Mouse (Mus musculus): ENCODE data around the gene Eif3g. TPM values are rescaled to one million over a fixed set of nuclear protein-coding genes. Genes with fewer than 3 reads are reported as not detected.

Eif3g gene
- 290 TPM for polyA plus RNA-seq (2017; shearing (Covaris generic))

DNA sequence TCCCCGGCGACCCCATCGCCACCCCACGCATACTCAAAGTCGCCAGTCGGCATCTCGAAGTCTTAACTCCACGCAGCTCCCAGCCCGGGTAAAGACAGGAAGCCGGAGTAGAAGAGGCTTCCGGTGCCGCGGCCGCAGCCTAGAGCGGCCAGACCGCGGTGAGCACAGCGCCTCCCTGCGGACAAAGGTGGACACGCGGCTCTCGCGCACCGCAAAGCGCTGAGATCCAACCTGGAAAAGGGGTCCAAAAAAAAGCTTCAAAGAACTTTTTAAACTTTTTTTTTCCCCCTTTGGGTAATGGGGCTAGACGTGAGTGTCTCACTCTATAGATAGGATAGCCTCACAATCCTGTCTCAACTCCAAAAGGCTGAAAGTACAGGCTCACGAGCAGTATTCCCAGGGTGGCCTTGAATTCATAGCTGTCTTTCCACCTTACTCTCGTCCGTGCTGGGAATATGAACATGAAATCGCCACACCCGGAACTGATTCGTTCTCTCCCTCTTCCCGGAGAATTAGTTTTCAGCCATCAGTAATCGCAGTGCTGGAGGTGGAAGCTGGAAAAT is at the start of gene Eif3g:
Gene Eif3g (minus strand): TSS at position 113 of the 563 bp plus-strand sequence.

GRCm38 (mm10) chr9:20887704-20888385 is 10.6 kb downstream of the Eif3g start, which contains the start of gene Ppan:
Gene Ppan, plus strand, starts transcription at chr9:20888175.

DNA sequence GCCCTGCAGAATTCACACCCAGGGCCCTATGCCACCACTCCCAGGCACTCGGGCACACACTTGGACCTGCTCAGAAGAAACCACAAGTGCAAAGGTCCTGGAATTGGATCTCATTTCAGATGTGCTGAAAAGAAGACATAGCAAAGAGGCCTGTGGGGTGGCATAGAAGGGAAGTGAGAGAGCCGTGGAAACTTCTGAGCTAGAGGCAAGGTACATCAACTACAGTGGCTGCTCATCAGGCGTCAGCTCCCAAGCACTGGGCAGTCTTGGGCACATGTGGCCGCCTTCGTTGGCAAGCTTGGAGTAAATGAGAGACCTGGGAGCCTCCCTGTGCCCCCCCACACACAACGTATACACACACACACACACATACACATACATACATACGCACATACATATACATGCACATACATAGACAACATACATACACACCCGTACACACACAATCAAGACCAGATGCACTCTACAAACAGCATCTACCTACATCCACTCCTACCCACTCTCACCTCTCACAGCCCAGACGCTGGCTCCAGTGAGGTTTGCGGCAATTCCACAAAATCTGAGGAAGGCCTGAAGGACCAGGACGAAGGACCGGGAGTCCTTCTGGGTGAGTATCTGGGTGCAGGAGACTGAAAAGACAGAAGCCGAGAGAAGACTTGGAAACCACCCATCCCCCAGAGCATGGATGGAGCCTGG is 19.2 kb downstream of the Eif3g start, which contains the start of gene Angptl6:
Gene Angptl6 (minus strand): TSS at position 631 of the 696 bp plus-strand sequence.

DNA sequence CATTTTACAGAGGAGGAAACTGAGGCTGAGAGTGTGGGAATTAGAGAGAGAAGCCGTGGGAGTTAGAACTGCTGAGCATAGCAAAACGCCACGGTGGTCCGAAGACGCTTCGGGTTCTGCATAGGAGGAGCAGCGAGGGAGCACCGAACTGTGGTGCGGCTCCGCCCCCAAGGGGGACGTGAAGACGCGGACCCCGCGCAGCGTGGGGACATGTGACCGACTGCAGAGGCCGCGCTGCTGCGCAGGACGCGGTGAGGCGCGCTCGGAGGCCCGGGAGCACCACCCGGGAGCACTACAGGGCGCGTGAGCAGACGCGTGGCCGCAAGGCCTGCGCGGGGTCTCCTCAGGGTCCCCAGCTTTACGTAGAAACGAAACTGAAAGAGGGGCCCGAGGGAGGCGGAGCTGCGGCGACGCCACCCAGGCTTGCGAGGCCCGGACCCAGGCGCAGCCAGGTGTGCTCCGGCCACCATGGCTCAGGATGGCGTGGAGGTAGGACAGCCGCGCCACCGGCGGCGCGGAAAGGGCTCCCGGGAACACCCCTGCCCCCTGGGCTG is 29.9 kb downstream of the Eif3g start, which contains the start of gene A230050P20Rik:
Gene A230050P20Rik (plus strand): TSS at position 195 of the 554 bp plus-strand sequence.

Other genes with a start within 250 kb of the Eif3g start
- 25.0 TPM for gene Pin1, start 246.5 kb downstream of the Eif3g start, polyA plus RNA-seq (2017; shearing (Covaris generic))
- gene Olfm2, start 152.3 kb downstream of the Eif3g start, polyA plus RNA-seq (2017; shearing (Covaris generic)): 0.67 TPM
- gene Col5a3, start 83.6 kb downstream of the Eif3g start, polyA plus RNA-seq (2017; shearing (Covaris generic)): 0.05 TPM
- gene Rdh8, start 80.1 kb downstream of the Eif3g start, polyA plus RNA-seq (2017; shearing (Covaris generic)): not detected
- 68.7 TPM for gene A230050P20Rik, start 30.0 kb downstream of the Eif3g start, polyA plus RNA-seq (2017; shearing (Covaris generic))
- 4.1 TPM for gene Angptl6, start 18.9 kb downstream of the Eif3g start, polyA plus RNA-seq (2017; shearing (Covaris generic))
- 87.3 TPM for gene Ppan, start 10.4 kb downstream of the Eif3g start, polyA plus RNA-seq (2017; shearing (Covaris generic))
- gene Dnmt1, start 61.3 kb upstream of the Eif3g start, polyA plus RNA-seq (2017; shearing (Covaris generic)): 72.9 TPM
- gene S1pr2, start 78.2 kb upstream of the Eif3g start, polyA plus RNA-seq (2017; shearing (Covaris generic)): 14.9 TPM
- 112 TPM for gene Mrpl4, start 104.1 kb upstream of the Eif3g start, polyA plus RNA-seq (2017; shearing (Covaris generic))
- 66.0 TPM for gene Icam1, start 117.4 kb upstream of the Eif3g start, polyA plus RNA-seq (2017; shearing (Covaris generic))
- gene Icam4, start 130.8 kb upstream of the Eif3g start, polyA plus RNA-seq (2017; shearing (Covaris generic)): 1.2 TPM
- gene Icam5, start 133.4 kb upstream of the Eif3g start, polyA plus RNA-seq (2017; shearing (Covaris generic)): 0.83 TPM
- 0.20 TPM for gene Zglp1, start 168.5 kb upstream of the Eif3g start, polyA plus RNA-seq (2017; shearing (Covaris generic))
- 0.24 TPM for gene Gm49373, start 174.5 kb upstream of the Eif3g start, polyA plus RNA-seq (2017; shearing (Covaris generic))
- gene Fdx1l, start 175.0 kb upstream of the Eif3g start, polyA plus RNA-seq (2017; shearing (Covaris generic)): 37.0 TPM
- gene Gm38431, start 193.4 kb upstream of the Eif3g start, polyA plus RNA-seq (2017; shearing (Covaris generic)): 4.2 TPM
- 80.5 TPM for gene Raver1, start 193.4 kb upstream of the Eif3g start, polyA plus RNA-seq (2017; shearing (Covaris generic))
- 71.5 TPM for gene Tyk2, start 232.6 kb upstream of the Eif3g start, polyA plus RNA-seq (2017; shearing (Covaris generic))